Mouse (Mus musculus) R1 (cell line): Measurements from ENCODE around the gene Rasl11b.

ENCODE experiments used
- DNase-seq: peaks from one replicate; pipeline ENCODE4 v3.0.0-alpha.2; 2018; ENCODE audit warnings: low read depth, low spot score

Gene Rasl11b

DNA sequence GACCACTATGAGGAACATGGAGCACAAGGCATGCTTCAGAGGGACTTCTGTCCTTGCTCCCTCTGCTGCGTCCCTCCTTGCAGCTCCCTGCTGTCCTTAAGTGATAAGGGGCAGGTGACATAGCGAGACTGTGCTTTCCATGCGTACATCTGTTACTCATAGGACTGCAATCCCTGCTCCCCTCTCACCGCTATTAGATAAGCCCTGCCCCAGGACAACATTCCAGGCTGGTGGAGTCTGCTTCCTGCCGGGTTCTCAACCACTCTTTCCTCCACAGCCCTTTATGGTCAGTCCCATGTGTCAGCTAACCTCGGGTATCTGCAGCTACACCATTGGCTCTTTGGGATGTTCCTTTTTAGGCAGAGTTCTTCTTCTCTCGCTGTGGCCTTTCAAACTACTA lies 13.4 kb downstream of the Rasl11b start:
- DNase-seq = no peak

DNA sequence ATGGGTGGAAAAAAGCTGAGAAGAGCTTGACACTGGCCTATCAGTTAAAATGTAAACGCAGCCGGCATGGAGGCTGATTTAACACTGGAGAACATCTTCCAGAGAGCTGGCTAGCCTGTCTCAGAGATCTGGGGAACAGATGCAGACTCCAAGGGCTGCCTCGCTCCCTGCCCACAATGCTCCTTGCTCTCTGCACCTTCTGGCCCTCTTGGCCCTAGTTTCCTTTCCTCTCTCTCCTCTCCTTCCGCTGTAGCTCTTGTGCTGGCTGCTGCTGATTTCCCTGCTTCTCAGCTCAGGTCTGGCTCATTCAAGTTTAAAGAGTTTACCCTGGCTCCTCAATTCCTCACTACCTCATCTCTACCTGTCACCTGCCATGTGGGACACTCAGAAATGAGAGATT lies 14.6 kb downstream of the Rasl11b start:
- DNase-seq = no peak

DNA sequence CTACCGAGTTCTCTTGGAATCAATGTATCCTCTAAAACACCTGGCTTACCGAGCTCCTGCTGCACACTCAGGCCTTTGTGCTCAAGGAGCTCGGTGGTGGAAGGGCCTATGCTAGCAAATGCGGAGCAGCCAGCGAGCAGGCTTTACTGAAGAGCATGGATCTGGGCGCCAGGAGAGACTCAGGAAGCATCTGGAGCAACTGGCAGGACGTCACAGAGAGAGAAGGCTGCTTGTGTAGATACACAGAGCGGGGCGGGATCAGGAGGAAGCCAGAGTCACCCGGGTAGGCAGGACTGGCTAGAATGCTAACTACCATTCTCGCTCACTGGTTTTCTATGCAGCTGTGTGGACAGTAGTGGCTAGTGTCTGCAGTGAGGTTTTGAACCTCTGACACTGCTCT lies 16.3 kb downstream of the Rasl11b start:
- no peak for DNase-seq

DNA sequence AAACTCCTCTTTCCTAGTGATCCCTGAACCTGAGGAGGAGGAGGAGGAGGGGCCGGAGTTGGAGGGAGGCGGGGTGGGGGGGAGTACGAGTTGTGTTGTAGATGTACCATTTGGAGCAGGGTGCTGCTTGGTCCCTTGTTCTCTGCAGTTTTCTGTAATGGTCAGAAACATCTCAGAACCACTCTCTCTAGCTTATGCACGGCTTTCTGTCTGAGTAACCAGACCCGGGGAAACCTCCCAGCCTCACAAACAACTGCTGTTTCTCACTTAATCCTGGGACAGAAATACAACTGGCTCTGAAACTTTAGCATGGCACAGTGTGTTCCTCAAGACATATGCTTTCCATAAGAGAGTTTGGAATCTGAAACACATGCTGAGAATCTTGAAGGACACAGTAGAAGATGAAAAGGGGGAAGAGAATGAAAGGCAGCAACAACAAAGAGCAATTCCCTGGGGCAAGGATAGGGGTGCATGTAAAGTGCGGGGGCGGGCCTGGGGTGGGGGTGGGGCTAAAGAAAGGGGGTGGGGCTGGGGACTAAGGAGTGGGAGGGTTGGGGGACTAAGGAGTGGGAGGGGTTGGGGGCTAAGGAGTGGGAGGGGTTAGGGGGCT lies 19.5 kb downstream of the Rasl11b start:
- DNase-seq = peak; percentile 29

DNA sequence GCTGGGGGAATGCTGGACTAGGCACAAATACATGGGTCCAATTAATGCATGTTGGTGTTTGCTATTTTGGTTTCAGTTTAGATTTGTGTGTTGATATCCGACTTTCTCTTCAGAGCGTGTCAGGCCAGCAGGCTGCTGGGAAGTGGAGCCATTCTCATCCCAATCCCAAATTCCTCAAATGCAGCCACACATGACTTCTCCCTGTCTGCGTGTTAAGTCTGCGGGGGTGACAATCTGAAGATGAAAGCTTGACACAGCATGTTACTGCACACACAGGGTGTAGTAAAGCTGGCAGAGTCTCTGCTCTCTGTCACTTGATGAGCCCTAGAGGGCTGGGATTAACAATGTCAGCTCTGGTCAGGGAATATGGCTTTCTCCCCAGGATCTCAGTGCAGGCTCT lies 20.0 kb downstream of the Rasl11b start:
- DNase-seq = no peak

DNA sequence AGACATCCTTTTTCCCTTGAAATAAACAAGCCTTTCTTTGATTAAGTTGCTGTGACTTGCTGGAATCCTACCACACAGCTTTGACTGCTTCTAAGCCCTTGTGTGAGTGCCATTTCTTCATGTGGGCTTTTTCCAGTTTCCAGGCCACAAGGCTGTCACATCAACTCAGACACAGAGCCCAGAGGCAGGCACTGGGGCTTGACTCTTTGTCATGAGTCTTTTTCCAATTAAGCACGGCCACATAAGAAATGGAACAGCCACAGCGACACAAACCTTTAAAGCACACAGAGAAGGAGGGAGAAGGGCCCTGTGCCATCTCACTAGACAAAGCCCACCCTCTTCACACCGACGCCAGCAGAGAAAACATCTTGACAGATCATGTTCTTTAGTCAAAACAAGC lies 23.4 kb downstream of the Rasl11b start:
- DNase-seq = no peak

DNA sequence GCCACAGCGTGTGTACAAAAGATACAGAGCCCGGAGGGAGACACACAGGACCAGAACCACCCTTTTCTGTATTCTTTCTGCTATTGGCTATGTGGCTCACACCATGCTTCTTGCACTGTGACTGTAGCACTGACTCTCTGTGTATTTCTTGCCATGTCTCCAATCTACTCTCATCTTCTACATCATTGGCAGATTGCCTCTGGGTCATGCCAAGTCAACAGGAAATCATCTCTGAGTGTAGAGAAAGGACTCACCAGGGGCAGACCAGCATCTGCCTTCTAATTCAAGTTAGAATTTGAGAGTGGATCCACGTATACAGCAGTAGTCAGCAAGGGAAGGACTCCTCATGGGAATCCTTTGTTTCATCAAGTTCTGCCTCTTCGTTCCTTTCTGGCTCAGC lies 27.5 kb downstream of the Rasl11b start:
- DNase-seq = no peak

DNA sequence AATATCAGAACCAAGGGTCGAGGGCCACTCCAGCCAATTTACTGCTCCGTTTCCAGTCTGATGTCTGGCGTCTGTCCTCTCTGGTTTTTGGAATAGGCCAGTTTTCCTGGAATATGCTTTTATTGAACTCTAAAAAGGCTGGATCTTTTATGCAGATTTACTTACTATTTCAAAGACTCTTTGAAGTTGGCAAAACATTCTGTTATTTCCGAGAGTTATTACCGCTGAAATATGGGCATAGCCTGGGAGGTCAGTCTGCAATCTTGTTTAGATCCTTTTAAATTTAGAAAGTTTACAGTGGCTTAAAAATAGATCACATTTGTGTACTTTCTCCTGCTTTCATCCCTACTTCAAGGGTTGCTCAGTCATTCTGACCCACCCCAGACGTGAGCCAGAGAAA lies 29.4 kb downstream of the Rasl11b start:
- DNase-seq = no peak

DNA sequence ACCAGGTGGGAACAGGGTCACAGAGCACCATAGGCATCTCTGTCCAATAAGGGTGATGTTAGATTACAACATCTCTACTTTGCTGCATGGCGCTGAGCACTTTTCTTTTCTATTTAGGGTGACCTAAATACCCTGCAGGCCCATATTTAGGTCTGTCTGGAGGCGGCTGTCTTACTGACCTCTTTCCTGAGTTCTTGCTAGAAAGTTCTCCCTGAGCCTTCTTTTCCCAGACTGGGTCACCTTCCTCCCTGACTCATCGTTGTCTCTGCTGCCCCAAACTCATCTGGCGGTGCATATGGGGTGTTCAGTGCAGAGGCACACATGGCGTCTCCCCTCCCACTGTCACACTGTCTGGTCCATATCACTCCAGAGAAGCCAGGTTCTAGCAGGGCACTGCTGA lies 31.1 kb downstream of the Rasl11b start:
- no peak for DNase-seq

DNA sequence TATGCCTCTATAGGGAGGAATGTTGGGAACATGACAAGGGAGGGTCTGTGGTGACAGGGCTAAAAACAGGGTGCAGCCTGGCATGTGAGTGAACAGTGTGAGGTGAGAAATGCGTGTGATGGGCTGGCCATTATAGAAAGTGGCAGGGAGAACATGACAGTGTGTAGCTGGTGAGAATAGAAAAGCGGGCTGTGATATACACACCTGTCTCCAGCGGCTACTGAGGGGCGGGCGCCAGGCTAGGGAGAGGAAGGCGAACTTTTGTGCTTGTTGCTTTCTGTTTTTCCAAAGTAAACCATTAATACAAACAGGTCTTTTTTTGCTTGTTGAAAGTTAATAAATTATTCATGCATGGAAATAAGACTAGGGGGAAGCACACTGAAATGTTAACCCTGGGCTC lies 32.3 kb downstream of the Rasl11b start:
- no peak for DNase-seq

DNA sequence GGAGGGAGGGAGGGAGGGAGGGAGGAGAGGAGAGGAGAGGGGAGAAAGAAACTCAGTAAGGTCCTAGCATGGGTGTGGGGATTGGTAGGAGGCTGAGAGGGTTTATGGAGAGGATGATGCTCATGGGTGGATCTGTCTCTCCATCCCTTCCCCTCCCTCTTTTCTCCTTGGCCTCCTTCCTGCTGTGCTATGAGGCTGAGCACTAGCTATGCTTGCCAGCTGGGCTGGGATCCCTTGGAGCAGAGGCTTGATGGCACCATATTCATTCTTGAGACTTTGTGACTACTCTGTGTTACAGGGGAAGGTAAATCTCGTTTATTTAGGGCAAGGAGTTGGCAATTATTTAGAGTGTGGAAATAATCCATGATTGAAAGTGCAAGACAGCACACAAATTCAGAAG lies 33.9 kb downstream of the Rasl11b start:
- DNase-seq = no peak

DNA sequence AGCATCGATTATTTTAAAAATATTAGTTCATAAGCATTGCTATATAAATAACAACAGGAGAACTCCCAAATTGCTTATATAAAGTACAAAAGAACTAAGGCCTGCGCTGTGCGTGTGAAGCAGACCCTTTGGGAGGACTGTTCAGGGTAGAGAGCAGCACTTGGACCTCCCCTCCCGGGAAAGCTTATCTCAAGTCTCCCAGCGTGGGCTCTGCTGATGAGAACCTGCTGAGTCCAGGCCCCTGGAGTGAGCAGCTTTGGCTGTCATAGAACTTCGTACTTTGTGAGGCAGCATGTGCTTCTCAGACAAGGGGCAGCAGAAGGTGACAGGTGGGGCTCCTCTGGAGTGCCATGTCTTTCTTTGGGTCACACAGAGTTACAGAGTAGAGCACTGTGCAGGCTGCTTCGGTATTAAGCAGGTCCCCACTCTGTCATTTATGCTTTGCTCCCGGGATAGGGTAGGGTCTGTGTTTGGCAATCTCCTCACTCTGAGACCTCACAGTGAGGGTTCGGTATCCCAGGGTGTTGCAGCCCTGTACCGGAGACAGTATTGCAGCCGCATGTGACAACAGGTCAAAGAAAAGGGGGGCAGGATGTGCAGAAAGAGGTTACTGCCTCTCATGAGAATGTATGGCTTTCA lies 34.8 kb downstream of the Rasl11b start:
- DNase-seq = no peak

DNA sequence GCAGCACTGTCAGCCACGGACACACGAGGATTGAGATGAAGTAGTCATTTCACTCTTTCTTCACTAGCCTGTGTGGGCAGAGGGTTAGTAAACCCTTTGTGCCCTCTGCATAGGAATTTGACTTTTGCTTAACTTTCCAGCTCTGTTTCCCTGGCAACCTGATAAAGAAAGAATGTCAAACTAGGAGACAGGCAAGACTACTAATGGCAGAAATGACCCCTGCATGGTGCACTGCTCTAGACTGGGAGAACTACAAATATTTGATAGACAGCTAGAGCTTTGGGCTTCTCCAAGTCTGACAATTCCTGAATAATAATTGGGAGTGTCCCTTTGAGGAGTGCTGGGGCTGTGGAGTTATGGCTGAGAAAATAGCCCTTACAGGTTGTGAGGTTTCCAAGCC lies 35.4 kb downstream of the Rasl11b start:
- DNase-seq = peak; percentile 23

DNA sequence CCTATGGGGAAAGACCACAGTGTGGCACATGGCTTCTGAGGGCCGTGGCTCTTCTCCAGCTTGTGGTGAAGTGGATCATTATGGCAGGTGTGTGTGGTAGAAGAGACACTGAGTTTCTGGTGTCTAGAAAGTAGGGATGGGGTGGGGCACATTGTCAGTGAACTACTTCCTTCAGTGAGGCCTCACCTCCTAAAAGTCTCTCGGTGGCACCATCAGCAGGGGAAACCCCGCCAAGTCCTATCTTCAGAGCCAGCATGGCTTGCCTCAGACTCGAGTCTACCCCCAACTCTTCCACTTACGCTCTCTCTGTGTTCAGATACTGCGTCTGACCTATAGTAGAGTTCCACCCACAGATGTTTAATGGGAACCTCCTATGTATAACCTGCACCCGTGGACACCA lies 38.7 kb downstream of the Rasl11b start:
- no peak for DNase-seq

DNA sequence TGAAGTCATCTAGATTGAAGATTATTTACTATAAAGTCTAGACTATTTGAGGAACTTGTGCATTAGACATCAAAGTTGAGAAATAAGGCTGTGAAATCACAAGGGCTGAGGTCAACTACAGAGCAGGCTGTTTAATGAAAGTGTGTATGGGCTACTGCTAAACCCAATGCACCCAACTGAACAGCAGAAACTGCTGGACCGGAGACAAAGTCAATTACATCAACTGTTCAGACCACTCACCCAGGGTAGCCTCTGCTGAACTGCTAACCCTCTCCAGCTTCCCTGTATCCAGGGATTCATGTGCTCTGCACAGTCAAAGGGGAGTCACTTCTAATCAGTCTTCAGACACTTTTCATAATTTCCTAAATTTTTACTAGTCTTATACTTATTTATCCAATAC lies 44.3 kb downstream of the Rasl11b start:
- no peak for DNase-seq

DNA sequence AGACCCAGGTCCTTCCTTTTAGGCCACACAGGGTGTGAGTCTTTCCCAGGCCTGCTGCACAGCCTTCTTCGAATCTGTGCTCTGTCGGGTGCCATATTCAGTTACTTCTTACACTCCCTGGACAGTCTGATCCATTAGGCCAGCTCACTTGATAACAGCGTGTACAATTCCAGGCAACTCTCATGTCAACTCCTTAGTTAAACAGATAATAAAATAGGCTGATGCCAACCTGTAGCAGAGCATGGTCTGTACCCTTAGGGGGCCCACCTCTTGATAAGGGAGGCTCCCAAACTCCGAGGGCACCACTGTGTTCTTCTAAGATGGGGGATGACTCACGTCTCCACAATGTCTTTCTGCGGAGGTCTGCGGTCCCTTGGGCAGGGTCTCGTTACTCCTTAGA lies 45.2 kb downstream of the Rasl11b start:
- no peak for DNase-seq

DNA sequence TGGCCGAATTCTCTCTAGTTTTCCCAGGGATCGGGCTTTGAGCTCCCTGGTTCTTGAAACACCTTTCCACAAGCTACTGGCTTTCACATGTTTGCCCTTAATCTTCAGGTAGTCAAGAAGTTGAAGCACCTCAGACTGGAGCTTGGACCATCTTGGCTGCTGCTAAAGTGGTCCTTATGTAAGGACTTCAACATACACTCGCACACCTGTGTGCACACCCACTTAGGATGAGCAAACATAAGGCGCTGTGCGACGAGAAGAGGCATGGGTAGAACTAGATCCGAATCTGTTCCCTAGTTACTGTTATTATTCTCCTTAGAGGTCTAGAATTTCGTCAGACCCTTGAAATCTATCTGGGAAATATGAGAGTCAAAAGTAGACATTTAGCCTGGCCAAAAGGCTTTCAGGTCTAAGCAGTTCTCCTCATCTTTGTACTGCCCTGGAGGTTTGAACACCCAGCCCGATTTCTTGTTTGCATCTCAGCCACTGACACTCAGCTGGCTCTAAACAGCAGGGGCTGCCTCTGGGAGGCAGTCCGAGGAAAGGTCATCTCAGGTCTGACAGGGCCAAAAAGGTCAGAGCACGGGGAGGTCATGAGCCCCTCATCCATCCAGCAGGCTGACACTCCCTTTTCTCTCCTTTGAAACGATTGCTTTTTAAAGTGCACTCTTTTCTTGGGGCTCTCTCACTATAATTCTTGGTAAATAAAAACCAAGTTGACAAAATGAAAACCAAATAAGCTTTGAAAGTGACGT lies 46.0 kb downstream of the Rasl11b start:
- DNase-seq = no peak

DNA sequence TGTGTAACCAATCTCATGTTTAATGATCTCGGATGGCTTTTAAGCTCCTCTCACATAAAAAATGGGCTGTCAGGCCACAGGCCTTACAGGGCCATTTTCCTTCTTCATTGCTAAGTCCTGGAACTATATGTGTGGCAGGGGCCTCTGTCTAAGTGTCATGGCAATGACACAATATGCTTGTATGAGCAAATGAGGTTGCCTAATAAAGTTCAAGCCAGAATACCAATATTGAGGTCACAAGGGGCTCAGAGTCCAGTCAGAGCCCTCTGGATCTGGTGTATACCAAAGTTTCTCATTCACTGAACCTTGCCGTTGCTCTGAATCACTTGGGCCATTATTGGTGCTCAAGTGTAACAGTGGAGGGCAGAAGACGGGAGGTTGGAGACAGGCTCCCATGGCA lies 47.6 kb downstream of the Rasl11b start:
- DNase-seq = no peak

DNA sequence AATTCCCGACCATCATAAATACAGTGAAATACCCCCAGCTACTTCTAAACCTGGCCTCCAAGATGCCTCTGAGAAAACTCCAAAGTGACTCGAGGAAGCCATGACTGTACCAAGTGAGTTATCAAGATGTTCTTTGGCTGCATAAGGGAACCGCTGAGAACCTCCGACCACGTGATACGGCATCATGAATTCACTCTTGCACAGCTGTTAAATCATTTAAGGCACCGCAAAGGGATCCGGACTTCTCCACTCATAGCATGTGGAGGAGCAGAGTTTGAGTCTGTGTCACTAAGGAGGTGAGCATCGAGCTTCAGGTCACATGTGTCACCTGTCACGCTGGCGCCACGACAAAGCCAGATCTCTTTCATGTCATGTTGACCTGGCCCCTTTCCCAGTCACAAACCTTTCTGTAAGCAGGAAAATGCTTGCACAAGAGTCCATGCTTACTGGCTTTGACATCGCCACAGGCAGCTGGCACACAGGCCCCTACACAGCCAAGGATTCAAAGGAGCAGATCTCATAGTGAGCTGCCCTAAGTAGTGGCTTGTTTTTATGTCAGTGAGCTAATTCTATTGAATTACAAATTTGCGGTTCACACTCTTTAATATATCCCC lies 49.4 kb downstream of the Rasl11b start:
- no peak for DNase-seq

DNA sequence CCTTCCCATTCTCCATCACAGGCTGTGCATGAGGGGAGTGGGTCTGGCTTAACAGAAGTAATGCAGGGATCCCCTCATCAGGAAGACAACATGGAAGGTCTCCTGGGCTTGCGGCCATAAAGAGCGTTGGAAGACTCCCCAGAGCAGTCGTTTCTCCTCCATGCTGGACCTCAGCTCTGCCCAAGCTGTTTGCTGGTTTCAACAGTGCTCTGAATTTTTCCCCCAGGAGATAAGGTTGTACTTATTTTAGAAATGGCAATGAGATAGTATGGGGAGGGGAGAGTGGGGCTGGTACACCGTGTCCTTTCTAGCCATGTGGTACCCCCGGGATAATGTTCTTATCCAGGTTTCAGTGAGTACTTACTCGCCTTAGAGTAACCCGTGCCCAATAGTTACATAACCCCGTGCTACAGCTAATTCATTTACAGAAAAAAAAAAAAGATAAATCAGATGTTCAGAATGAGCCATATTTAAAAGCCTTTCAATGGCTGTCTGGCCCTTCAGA lies 50.6 kb downstream of the Rasl11b start:
- DNase-seq = no peak

DNA sequence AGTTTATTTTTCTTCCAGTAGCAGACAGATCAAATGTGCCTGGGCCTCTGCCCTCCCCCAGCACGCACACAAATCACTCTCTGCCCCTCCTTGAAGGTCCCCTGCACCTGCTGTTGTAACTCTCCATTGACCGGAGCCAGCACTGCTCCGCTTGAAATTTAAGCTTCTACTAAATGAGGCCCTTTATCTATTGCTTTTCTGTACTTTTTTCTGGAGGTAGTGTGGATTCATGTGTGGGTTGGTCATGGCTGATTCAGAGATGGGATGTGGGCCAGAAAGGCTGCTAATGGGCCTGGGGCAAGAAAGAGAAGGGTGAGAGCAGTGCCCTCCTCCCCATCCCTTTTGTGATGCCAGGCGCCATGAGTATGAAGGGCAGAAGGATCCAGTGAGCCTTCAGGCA lies 51.4 kb downstream of the Rasl11b start:
- no peak for DNase-seq

DNA sequence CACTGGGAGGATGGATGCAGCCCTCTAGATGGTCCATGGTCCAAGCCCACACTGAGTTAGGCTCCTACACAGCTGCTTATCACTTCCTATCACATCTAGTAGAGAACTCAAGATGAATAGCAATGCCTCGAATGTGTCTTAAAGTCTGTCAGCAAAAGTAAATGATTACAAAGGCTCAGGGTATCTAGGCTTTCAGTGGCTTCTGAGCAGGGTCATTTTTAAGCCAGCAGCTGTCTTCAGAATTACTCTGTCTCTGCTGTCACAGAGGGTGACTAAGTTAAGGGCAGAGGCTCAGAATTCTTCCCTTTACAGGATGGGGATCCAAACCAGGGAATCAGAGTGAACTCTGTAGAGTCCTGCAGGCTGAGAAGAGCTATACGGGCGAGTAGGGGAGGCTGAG lies 51.9 kb downstream of the Rasl11b start:
- DNase-seq = no peak
